Mouse (Mus musculus): ENCODE results near the gene Fars2. TPM values are rescaled to one million over a fixed set of nuclear protein-coding genes. Genes with fewer than 3 reads are reported as not detected.
"Not testable (repeated sequence)": the region's sequence is repeated elsewhere in the genome, so short reads cannot be mapped to it uniquely, and the experiment has no call there.

Gene Fars2
- total RNA-seq, 2 experiments from 2014 or later, result 29.5 to 31.5 TPM

- DNase-seq, result no peak
- intact Hi-C loops (cut with DNase I), result no loop called here
These were observed 234.3 kb downstream of the Fars2 start for GRCm38 (mm10) chr13:36351529-36351928.

- DNase-seq, result no peak
- intact Hi-C loops (cut with DNase I), result no loop called here
These were observed 240.3 kb downstream of the Fars2 start for GRCm38 (mm10) chr13:36357469-36357868.

- intact Hi-C loops (cut with DNase I), result no loop called here
These were observed 244.2 kb downstream of the Fars2 start for GRCm38 (mm10) chr13:36361419-36361818.

GRCm38 (mm10) chr13:36365719-36366118 lies 248.5 kb downstream of the Fars2 start:
- DNase-seq; intact Hi-C loops (cut with DNase I): not testable (repeated sequence)

More at GRCm38 (mm10) chr13:36361419-36361818, 244.2 kb downstream of the Fars2 start:
- DNase-seq, result no peak

GRCm38 (mm10) chr13:36366304-36366703 lies 249.1 kb downstream of the Fars2 start:
- no peak for DNase-seq

GRCm38 (mm10) chr13:36367712-36368491 lies 250.7 kb downstream of the Fars2 start:
- peak; percentile 40 for DNase-seq
- intact Hi-C loops (cut with DNase I), result no loop called here

More at GRCm38 (mm10) chr13:36366304-36366703, 249.1 kb downstream of the Fars2 start:
- intact Hi-C loops (cut with DNase I), result no loop called here

GRCm38 (mm10) chr13:36368799-36369198 lies 251.6 kb downstream of the Fars2 start:
- no peak for DNase-seq
- intact Hi-C loops (cut with DNase I), result no loop called here

GRCm38 (mm10) chr13:36369400-36369799 lies 252.2 kb downstream of the Fars2 start:
- intact Hi-C loops (cut with DNase I), result no loop called here

GRCm38 (mm10) chr13:36383236-36383635 lies 266.0 kb downstream of the Fars2 start:
- DNase-seq, result no peak
- intact Hi-C loops (cut with DNase I), result no loop called here

More at GRCm38 (mm10) chr13:36369400-36369799, 252.2 kb downstream of the Fars2 start:
- DNase-seq, result no peak

GRCm38 (mm10) chr13:36386074-36386473 lies 268.9 kb downstream of the Fars2 start:
- intact Hi-C loops (cut with DNase I), result no loop called here
- DNase-seq, result no peak

GRCm38 (mm10) chr13:36391936-36392335 lies 274.7 kb downstream of the Fars2 start:
- intact Hi-C loops (cut with DNase I), result no loop called here
- DNase-seq, result no peak

- no peak for DNase-seq
- intact Hi-C loops (cut with DNase I), result no loop called here
These were observed 275.5 kb downstream of the Fars2 start for GRCm38 (mm10) chr13:36392666-36393065.

GRCm38 (mm10) chr13:36401011-36401410 lies 283.8 kb downstream of the Fars2 start:
- intact Hi-C loops (cut with DNase I), result no loop called here
- DNase-seq, result peak; percentile 47

GRCm38 (mm10) chr13:36413276-36413675 lies 296.1 kb downstream of the Fars2 start:
- no peak for DNase-seq
- intact Hi-C loops (cut with DNase I), result no loop called here

GRCm38 (mm10) chr13:36415176-36415575 lies 298.0 kb downstream of the Fars2 start:
- intact Hi-C loops (cut with DNase I), result no loop called here
- DNase-seq, result no peak

- intact Hi-C loops (cut with DNase I), result no loop called here
- DNase-seq, result no peak
These were observed 299.3 kb downstream of the Fars2 start for GRCm38 (mm10) chr13:36416546-36416945.

- no peak for DNase-seq
- intact Hi-C loops (cut with DNase I), result no loop called here
These were observed 302.1 kb downstream of the Fars2 start for GRCm38 (mm10) chr13:36419357-36419756.

GRCm38 (mm10) chr13:36422446-36422845 lies 305.2 kb downstream of the Fars2 start:
- no peak for DNase-seq
- intact Hi-C loops (cut with DNase I), result no loop called here

GRCm38 (mm10) chr13:36425824-36426705 lies 308.9 kb downstream of the Fars2 start:
- DNase-seq; intact Hi-C loops (cut with DNase I): not testable (repeated sequence)

- intact Hi-C loops (cut with DNase I), result no loop called here
- no peak for DNase-seq
These were observed 312.4 kb downstream of the Fars2 start for GRCm38 (mm10) chr13:36429500-36430189.

All from left cerebral cortex, postnatal 4 days (tissue).